Mouse (Mus musculus): ENCODE data around the gene Spata48.

- no peak for TF ChIP-seq MYOD1 (IDR thresholded peaks at IDR 0.05; ENCODE audit: control insufficient read depth, insufficient read length, low read depth)
- TF ChIP-seq CTCF (IDR thresholded peaks at IDR 0.05; ENCODE audit: control insufficient read depth, insufficient read depth, insufficient read length): no peak
- TF ChIP-seq CEBPB (IDR thresholded peaks at IDR 0.05; ENCODE audit: low read depth): no peak
Observed at GRCm38 (mm10) chr11:11558662-11559061, 96.8 kb downstream of the Spata48 start.

All from C2C12 (cell line).